Mouse (Mus musculus) erythroblast, embryonic 14.5 days (primary cell): ENCODE measurements around the gene Zfp786. TPM values are rescaled to one million over a fixed set of nuclear protein-coding genes. Genes with fewer than 3 reads are reported as not detected.

Experiments
- H3K27me3 ChIP-seq: 2 replicates; pipeline ENCODE4 v1.6.1; 2012; ENCODE audit warnings: inconsistent platforms; ENCODE audit not compliant: control insufficient read depth
- H3K36me3 ChIP-seq: 2 replicates; pipeline ENCODE4 v1.6.1; 2012; ENCODE audit warnings: mild to moderate bottlenecking, inconsistent platforms; ENCODE audit not compliant: control insufficient read depth
- H3K4me1 ChIP-seq: 2 replicates; pipeline ENCODE4 v1.6.1; 2012; ENCODE audit warnings: inconsistent platforms; ENCODE audit not compliant: control insufficient read depth
- H3K4me3 ChIP-seq: replicated peaks from 2 replicates; pipeline ENCODE3; 2012; ENCODE audit warnings: moderate library complexity, mild to moderate bottlenecking, inconsistent platforms
- H3K9me3 ChIP-seq: 2 replicates; pipeline ENCODE4 v1.6.1; 2012; ENCODE audit warnings: low read length, inconsistent platforms, mixed read lengths; ENCODE audit not compliant: control insufficient read depth
- GATA1 ChIP-seq: IDR thresholded peaks from 2 replicates; pipeline ENCODE4 v1.6.1; 2012; ENCODE audit warnings: low read length, inconsistent platforms, mixed read lengths
- TAL1 ChIP-seq: IDR thresholded peaks from 3 replicates; pipeline ENCODE4 v1.6.1; 2012; ENCODE audit warnings: low read length, inconsistent platforms, mixed read lengths
- polyA plus RNA-seq: library from polyadenylated mRNA; stranded (reverse); fragments of >175 nt; gene quantifications from 2 replicates; pipeline ENCODE4 v1.2.3, GENCODE M21; 2012

Gene Zfp786
- polyA plus RNA-seq, 1 experiment = not detected

DNA sequence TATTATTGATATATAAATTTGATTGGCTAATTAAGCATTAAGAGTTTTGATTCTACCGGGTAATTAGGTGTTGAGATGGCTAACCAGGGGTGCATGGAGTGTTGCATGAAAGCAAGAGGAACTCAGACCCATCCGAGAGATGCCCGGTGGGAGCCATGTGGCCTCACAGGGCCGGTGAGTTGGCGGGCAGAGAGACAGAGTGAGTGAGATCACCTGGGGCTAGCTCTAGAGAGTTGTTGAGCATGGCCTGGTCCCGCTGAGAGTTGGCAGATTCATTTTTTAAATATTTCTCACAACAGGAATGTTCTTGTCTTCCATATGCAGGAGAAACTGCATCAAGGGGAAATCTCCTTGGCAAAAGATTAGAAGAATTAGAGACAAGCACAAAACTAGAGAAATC, 26.6 kb upstream of the Zfp786 start:
- no peak for TF ChIP-seq GATA1
- TF ChIP-seq TAL1 = no peak
- Histone ChIP-seq H3K9me3 (no peaks in the 10 kb centered on the region), H3K36me3 (peaks cover 11% of the 10 kb centered on the region), H3K27me3 (no peaks in the 10 kb centered on the region), H3K4me1 (no peaks in the 10 kb centered on the region), H3K4me3 (no peak overlapping the region)

- H3K27me3 ChIP-seq = no peaks in the 10 kb centered on the region
- no peak for TF ChIP-seq TAL1
- no peak for TF ChIP-seq GATA1
- peaks cover 3% of the 10 kb centered on the region; the same call in 1 of the 2 replicates for H3K36me3 ChIP-seq
- no peak overlapping the region for H3K4me3 ChIP-seq
- no peaks in the 10 kb centered on the region for H3K9me3 ChIP-seq
- H3K4me1 ChIP-seq = peaks cover 9% of the 10 kb centered on the region
Observed at GRCm38 (mm10) chr6:47845779-47846178, 15.1 kb upstream of the Zfp786 start.

GRCm38 (mm10) chr6:47842337-47842736, 11.7 kb upstream of the Zfp786 start:
- no peak overlapping the region for H3K4me3 ChIP-seq
- H3K36me3 ChIP-seq = peaks cover 8% of the 10 kb centered on the region
- H3K9me3 ChIP-seq = no peaks in the 10 kb centered on the region
- H3K4me1 ChIP-seq = peaks cover 31% of the 10 kb centered on the region
- TF ChIP-seq TAL1 (no peak), GATA1 (no peak)
- H3K27me3 ChIP-seq = no peaks in the 10 kb centered on the region

DNA sequence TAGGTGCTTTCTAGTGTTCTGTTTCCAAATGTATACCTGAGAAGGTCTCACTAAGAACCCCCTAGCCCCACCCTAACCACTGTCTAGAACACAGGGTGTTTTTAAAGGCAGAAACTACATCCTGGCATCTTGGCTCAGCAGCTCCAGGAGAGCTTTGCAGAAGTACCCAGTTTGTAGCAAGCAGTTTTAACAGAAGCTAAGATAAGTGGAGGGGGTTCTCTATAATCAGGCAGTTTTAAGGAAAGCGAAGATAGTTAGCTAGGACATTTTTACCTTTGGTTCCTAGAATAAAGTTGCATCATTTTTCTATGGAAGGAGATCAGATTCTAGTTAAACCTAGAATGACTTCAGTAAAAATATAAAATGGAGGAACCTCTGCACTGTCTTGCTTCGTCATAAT, 11.2 kb upstream of the Zfp786 start:
- Histone ChIP-seq H3K4me3 (no peak overlapping the region), H3K27me3 (no peaks in the 10 kb centered on the region), H3K4me1 (peaks cover 33% of the 10 kb centered on the region), H3K36me3 (peaks cover 8% of the 10 kb centered on the region), H3K9me3 (no peaks in the 10 kb centered on the region)
- no peak for TF ChIP-seq GATA1

DNA sequence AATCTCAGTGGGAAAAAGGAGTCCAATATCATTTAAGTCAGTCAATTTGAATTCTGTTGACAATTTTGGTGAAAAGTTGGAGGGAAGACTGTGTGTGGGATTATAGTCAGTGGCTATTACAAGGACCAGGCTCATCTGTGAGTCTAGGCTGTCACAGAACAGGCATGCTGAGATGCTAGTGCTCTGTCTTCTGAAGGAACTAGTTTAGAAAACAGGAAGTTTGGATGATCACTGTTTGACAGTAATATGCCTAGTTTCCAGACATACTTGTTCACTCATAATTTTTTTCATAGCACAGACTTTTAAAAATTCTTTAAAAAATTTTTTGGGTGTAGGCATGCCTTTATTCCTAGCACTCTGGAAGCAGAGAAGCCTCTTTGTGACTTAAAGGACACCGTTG, 10.4 kb upstream of the Zfp786 start:
- no peak for TF ChIP-seq GATA1
- TF ChIP-seq TAL1 = no peak

DNA sequence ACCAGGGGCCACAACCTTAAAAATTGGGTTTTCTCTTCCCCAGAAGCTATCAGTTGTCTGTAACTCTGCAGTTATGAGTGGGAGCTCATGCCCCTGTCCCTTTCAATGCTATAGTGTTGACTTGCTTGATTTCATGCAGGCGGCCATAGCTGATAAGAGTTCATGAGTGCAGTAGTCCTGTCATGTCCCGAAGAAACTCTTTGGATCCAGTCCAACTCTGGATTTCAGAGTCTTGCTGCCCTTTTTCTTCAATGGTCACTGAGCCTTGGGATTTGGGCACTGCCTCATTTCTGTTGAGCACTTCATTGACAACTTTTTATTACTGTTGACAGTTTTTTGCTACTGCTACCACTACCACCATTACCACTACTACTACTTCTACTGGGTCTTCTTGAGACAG, 7.0 kb upstream of the Zfp786 start:
- no peaks in the 10 kb centered on the region for H3K27me3 ChIP-seq
- TF ChIP-seq GATA1 = no peak
- TF ChIP-seq TAL1 = no peak
- H3K36me3 ChIP-seq = peaks cover 5% of the 10 kb centered on the region
- no peak overlapping the region for H3K4me3 ChIP-seq
- peaks cover 47% of the 10 kb centered on the region for H3K4me1 ChIP-seq
- no peaks in the 10 kb centered on the region for H3K9me3 ChIP-seq

More for the DNA sequence above, 10.4 kb upstream of the Zfp786 start:
- no peaks in the 10 kb centered on the region for H3K27me3 ChIP-seq
- peaks cover 39% of the 10 kb centered on the region for H3K4me1 ChIP-seq
- peaks cover 8% of the 10 kb centered on the region for H3K36me3 ChIP-seq
- H3K4me3 ChIP-seq = no peak overlapping the region
- H3K9me3 ChIP-seq = no peaks in the 10 kb centered on the region

DNA sequence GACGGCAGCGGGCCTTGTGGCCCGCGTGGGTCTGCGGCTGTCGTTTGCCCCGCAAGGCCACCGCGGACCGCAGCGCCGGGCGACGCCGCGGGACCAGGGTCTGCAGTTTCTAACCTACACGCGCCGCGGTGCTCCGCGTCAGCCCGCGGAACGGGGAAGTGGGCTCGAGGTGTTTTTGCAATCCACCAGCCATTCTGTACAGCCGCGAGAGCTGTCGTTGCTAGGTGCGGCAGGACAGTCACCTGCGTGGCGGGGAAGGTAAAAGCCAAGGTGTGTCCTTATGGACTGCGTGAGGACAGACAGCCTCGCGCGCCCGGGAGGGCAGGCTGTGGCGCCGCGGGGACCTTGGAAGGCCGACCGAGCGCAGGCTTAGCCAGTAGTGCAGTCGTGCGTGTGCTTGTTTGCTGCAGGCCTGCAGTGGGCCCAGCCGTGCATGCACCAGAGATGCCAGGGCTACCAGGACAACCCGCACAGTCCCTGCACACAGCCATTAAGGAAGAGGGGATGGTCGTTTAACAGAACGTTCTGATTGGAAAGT, 5.4 kb upstream of the Zfp786 start:
- Histone ChIP-seq H3K4me1 (peaks cover 39% of the 10 kb centered on the region), H3K9me3 (no peaks in the 10 kb centered on the region), H3K36me3 (peaks cover 5% of the 10 kb centered on the region), H3K27me3 (no peaks in the 10 kb centered on the region), H3K4me3 (peak overlapping the region; percentile 88)
- TF ChIP-seq TAL1 (no peak), GATA1 (no peak)

DNA sequence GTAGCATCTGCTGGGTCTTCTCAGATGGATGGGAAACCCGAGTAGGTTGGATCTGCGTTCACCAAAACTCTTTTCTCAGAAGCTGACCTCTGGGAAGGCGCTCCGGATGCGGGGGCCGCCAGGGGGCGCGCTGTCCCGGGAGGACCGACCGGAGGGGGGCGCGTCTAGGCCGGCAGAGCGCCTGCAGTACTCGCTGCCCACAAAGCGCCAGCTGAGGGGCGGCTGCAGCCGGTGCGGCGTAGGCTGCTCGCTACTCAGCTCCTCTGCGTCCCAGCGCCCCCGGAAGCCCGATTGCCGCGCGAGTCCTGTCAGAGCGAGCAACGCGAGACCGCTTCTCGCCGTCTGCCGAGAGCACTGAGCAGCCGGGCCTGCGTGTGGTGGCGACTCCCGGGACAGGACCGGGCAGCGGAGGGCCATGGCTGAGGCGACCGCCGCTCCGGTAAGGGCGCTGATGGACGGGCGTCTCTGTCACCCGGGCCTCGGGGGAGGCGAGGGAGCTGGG, 4.9 kb upstream of the Zfp786 start, which contains the start of gene Zfp398:
Gene Zfp398 (plus strand): TSS at position 180 of the 502 bp plus-strand sequence.
- TF ChIP-seq GATA1 (no peak), TAL1 (no peak)
- Histone ChIP-seq H3K36me3 (peaks cover 5% of the 10 kb centered on the region), H3K4me3 (peak within 1 kb of the TSS; percentile 88), H3K4me1 (peaks cover 42% of the 10 kb centered on the region), H3K27me3 (no peaks in the 10 kb centered on the region), H3K9me3 (no peaks in the 10 kb centered on the region)

GRCm38 (mm10) chr6:47832220-47832619, 1.6 kb upstream of the Zfp786 start:
- no peaks in the 10 kb centered on the region for H3K36me3 ChIP-seq
- H3K27me3 ChIP-seq = no peaks in the 10 kb centered on the region
- TF ChIP-seq GATA1 (no peak), TAL1 (no peak)
- H3K4me3 ChIP-seq = no peak overlapping the region
- peaks cover 35% of the 10 kb centered on the region for H3K4me1 ChIP-seq
- no peaks in the 10 kb centered on the region for H3K9me3 ChIP-seq

GRCm38 (mm10) chr6:47828950-47829349, 1.7 kb downstream of the Zfp786 start:
- TF ChIP-seq TAL1 (no peak), GATA1 (no peak)
- H3K4me3 ChIP-seq = no peak overlapping the region

More at GRCm38 (mm10) chr6:47828950-47829349, 1.7 kb downstream of the Zfp786 start:
- Histone ChIP-seq H3K36me3 (no peaks in the 10 kb centered on the region), H3K27me3 (no peaks in the 10 kb centered on the region), H3K9me3 (no peaks in the 10 kb centered on the region), H3K4me1 (peaks cover 19% of the 10 kb centered on the region)
